Mouse (Mus musculus) embryonic fibroblast, embryonic 13.5 days (primary cell): ENCODE results near the gene Mtf2. TPM values are rescaled to one million over a fixed set of nuclear protein-coding genes. Genes with fewer than 3 reads are reported as not detected.
"Not testable (repeated sequence)": the region's sequence is repeated elsewhere in the genome, so short reads cannot be mapped to it uniquely, and the experiment has no call there.

Experiments used
- H3K27ac ChIP-seq: 2 replicates; pipeline ENCODE4 v1.5.1; 2012; ENCODE audit warnings: low read length, control low read depth, inconsistent platforms; ENCODE audit not compliant: insufficient read depth
- H3K4me1 ChIP-seq: 2 replicates; pipeline ENCODE4 v1.6.1; 2011; ENCODE audit warnings: low read length; ENCODE audit not compliant: control insufficient read depth, insufficient read depth
- H3K4me3 ChIP-seq: 2 replicates; pipeline ENCODE4 v1.5.1; 2011; ENCODE audit warnings: mild to moderate bottlenecking, control low read depth, low read length; ENCODE audit not compliant: insufficient read depth
- CTCF ChIP-seq: IDR thresholded peaks from 2 replicates; pipeline ENCODE4 v1.5.1; 2011; ENCODE audit warnings: mild to moderate bottlenecking, control low read depth, low read length, moderate library complexity, borderline replicate concordance; ENCODE audit not compliant: insufficient read depth
- POLR2A ChIP-seq: IDR thresholded peaks from 2 replicates; pipeline ENCODE4 v1.6.1; 2011; ENCODE audit warnings: low read depth, mild to moderate bottlenecking, control low read depth, low read length, moderate library complexity
- polyA plus RNA-seq: library from polyadenylated mRNA; stranded (reverse); fragments of >200 nt; gene quantifications from 2 replicates; pipeline ENCODE4 v1.2.4, GENCODE M21; 2011; ENCODE audit warnings: low read depth; ENCODE audit not compliant: missing spikeins, insufficient read length

Gene Mtf2
- polyA plus RNA-seq = 29.2 and 35.3 TPM in 2 replicates

DNA sequence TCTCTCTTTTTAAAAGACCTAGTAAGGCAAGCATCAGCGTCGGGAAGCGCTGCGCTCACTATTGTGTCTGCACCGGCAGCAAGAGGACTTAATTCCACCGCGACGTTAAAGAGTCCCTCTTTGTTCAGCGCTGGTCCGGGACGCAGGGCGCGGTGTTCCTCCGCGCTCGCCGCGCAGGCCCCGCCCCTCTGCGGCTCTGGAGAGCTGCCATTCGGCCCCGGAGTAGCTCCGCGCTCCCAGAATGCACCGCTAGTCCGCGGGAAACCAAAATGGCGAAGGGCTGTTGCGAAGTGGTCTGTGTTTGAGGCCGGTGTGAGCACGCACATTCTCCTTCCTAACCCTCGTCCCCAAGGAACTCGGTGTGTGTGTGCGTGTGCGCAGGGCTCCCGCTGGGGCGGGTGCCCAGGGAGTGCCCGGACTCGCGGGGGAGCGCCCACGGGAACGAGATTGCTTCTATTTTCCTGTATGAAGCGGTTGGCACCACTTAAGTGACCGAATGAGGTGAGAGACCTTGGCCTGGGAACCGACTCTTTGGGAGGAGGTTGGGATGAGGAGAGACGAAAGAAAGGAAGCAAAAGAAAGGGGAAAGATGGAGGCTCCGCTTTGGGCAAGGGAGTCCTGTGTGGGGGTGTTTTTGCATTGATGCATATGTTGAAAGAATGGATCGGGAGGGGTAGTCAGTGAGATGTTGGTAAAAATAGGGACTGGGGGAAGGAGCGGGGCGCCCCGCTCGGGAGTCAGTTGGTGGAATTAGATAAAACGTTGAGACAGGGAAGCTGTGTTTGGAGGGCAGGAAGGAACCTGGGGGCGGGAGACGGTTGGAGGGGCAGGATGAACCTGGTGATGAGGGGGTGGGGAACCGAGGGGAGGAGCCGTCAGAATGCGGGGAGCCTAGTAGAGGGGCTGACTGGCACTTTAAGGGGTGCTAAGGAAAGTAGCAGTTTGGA, at the start of gene Mtf2:
Gene Mtf2 (plus strand): TSS at position 210 of the 947 bp plus-strand sequence.
- Histone ChIP-seq H3K4me1 (no peaks in the 10 kb centered on the region), H3K27ac (peak within 1 kb of the TSS; percentile 10; the same call in 1 of the 2 replicates), H3K4me3 (peak within 1 kb of the TSS; percentile 95)
- TF ChIP-seq CTCF = no peak
- peak; percentile 95 for TF ChIP-seq POLR2A

- Histone ChIP-seq H3K27ac (no peak overlapping the region), H3K4me3 (no peak overlapping the region), H3K4me1 (no peaks in the 10 kb centered on the region)
- TF ChIP-seq POLR2A (no peak), CTCF (no peak)
These were observed 48.2 kb upstream of the Mtf2 start for GRCm38 (mm10) chr5:108017232-108017631.

DNA sequence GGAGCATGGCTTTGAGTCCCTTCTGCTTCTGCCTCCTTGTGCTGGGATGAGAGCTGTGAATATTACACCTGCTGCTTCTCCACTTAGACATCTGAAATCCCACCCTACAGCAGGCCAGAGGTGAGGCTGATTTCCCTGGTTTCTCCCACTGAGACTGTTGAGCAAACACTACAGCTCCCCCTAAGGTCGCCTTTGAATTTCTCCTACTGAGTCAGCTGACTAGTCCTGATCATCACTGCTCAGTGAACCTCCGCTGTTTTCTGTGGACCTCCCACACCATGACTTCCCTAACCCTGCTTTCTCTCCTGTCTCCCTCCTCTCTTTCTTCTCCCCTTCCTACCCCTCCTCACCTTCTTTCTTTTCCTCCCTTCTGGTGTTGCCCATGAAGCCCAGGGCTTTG, 46.1 kb upstream of the Mtf2 start:
- no peak overlapping the region for H3K4me3 ChIP-seq
- H3K27ac ChIP-seq = no peak overlapping the region
- TF ChIP-seq POLR2A (no peak), CTCF (no peak)
- H3K4me1 ChIP-seq = no peaks in the 10 kb centered on the region

- Histone ChIP-seq H3K27ac (no peak overlapping the region), H3K4me3 (no peak overlapping the region), H3K4me1 (no peaks in the 10 kb centered on the region)
- TF ChIP-seq POLR2A = no peak
- TF ChIP-seq CTCF = no peak
These were observed 44.1 kb upstream of the Mtf2 start for GRCm38 (mm10) chr5:108021346-108021745.

GRCm38 (mm10) chr5:108028230-108028629, 37.2 kb upstream of the Mtf2 start:
- no peak overlapping the region for H3K4me3 ChIP-seq
- H3K27ac ChIP-seq = no peak overlapping the region
- no peak for TF ChIP-seq POLR2A
- no peak for TF ChIP-seq CTCF
- no peaks in the 10 kb centered on the region for H3K4me1 ChIP-seq

DNA sequence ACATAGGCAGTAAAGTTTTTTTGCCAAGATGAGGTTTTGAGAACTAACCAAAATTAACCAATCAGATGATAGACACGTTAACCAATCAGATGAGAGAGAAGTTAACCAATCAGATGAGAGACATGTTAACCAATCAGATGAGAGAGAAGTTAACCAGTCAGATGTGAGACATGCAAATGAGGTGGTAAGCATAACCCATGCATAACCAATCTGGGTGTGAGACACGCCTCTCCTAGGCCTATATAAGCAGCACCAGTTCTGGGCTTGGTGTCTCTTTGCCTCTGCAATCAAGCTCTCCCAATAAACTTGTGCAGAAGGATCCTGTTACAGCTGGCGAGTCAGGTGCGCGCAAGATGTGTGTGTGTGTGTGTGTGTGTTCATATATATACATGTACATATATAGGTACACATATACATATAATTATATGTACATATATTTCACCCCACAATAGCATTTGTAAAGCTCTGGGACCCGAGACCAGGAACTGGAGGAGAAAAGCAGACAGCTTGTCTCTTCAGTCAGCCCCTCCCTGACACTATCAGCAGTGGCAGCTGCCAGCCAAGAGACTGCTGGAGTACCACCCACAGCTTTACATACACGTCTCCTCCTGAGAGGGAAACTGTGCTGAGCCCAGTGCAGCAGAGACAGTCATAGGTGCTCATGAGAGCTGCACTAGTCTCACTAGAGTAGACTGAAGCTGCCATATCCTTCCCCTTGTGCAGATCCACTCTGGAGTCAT, 36.5 kb upstream of the Mtf2 start:
- not testable (repeated sequence) for H3K4me1 ChIP-seq, H3K4me3 ChIP-seq, H3K27ac ChIP-seq

- TF ChIP-seq POLR2A (no peak), CTCF (no peak)
- H3K4me1 ChIP-seq = no peaks in the 10 kb centered on the region
- H3K4me3 ChIP-seq = no peak overlapping the region
- H3K27ac ChIP-seq = no peak overlapping the region
These were observed 35.5 kb upstream of the Mtf2 start for GRCm38 (mm10) chr5:108029968-108030367.

- H3K4me3 ChIP-seq = no peak overlapping the region
- H3K27ac ChIP-seq = no peak overlapping the region
- TF ChIP-seq POLR2A (no peak), CTCF (no peak)
These were observed 34.2 kb upstream of the Mtf2 start for GRCm38 (mm10) chr5:108031267-108031666.

GRCm38 (mm10) chr5:108034194-108034593, 31.3 kb upstream of the Mtf2 start:
- no peak overlapping the region for H3K4me3 ChIP-seq
- no peaks in the 10 kb centered on the region for H3K4me1 ChIP-seq
- H3K27ac ChIP-seq = no peak overlapping the region
- TF ChIP-seq POLR2A (no peak), CTCF (no peak)

More at GRCm38 (mm10) chr5:108031267-108031666, 34.2 kb upstream of the Mtf2 start:
- H3K4me1 ChIP-seq = no peaks in the 10 kb centered on the region

DNA sequence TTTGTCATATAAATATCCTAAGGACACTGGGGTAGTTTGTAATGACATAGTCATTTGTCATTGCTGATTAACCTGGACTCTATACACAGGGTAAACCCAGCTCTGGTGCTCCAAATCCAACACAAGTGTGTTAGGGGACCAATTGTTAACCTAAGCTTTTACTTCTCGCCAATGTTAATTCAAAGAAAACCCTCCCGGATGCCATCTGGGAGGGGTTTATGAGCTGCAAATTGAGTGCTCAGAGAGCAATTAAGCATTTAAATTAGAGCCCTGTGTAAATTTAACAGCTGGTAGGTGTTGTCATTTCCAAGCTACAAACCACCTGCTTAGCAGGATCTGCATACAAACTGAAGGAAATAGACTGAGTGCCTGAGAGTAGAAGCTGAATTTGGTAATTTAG, 30.0 kb upstream of the Mtf2 start:
- Histone ChIP-seq H3K27ac (no peak overlapping the region), H3K4me1 (no peaks in the 10 kb centered on the region), H3K4me3 (no peak overlapping the region)
- TF ChIP-seq POLR2A = no peak
- no peak for TF ChIP-seq CTCF
